Comparison of ENCODE assay signal across 7 mouse cellular contexts in genomic region chr13:73087815-73088214, GRCm38 (mm10).
DNase-seq lines count a peak whose midpoint lies in the region; ATAC-seq and TF ChIP-seq lines count a peak whose summit lies in the region.
"Not testable (repeated sequence)": the region's sequence is repeated elsewhere in the genome, so short reads cannot be mapped to it uniquely, and the experiment has no call there.

No protein-coding gene starts in this region.

- H3K4me3 ChIP-seq in forebrain, postnatal 0 days (ENCODE audit: low read depth, low read length); intestine, postnatal 0 days (ENCODE audit: low read depth, low read length); layer of hippocampus, adult 2 months; lung, postnatal 0 days (ENCODE audit: low read depth, low read length): not testable (repeated sequence)

- DNase-seq in NIH3T3 (ENCODE audit: low read depth) = peak; percentile 6
- peak; percentile 15 to 27 for DNase-seq in cerebellum, postnatal 10 days
- not testable (repeated sequence) for DNase-seq in forebrain, postnatal 0 days; layer of hippocampus, adult 2 months (ENCODE audit: low spot score in 2 of 2)
- DNase-seq in lung, postnatal 0 days (ENCODE audit: low spot score) = peak; percentile 14
- DNase-seq in urinary bladder, postnatal 14 days (ENCODE audit: low spot score) = peak; percentile 13

- H3K4me1 ChIP-seq in forebrain, postnatal 0 days (ENCODE audit: insufficient read depth); intestine, postnatal 0 days (replicated peaks; ENCODE audit: control insufficient read depth, insufficient read depth, low read length); lung, postnatal 0 days (ENCODE audit: insufficient read depth, low read depth, low read length): not testable (repeated sequence)

- not testable (repeated sequence) for H3K27ac ChIP-seq in forebrain, postnatal 0 days (ENCODE audit: low read depth, low read length); intestine, postnatal 0 days (ENCODE audit: low read depth, low read length); layer of hippocampus, adult 2 months; lung, postnatal 0 days (ENCODE audit: low read length)

- not testable (repeated sequence) for H3K27me3 ChIP-seq in forebrain, postnatal 0 days (ENCODE audit: insufficient read depth, low read length); intestine, postnatal 0 days (replicated peaks; ENCODE audit: control insufficient read depth, insufficient read depth, low read length); lung, postnatal 0 days (replicated peaks; ENCODE audit: insufficient read depth, low read length)

- not testable (repeated sequence) for TF ChIP-seq EP300 in lung, postnatal 0 days (IDR thresholded peaks at IDR 0.05)

- not testable (repeated sequence) for H3K36me3 ChIP-seq in forebrain, postnatal 0 days (ENCODE audit: insufficient read depth); intestine, postnatal 0 days (ENCODE audit: control insufficient read depth, insufficient read depth); lung, postnatal 0 days (ENCODE audit: insufficient read depth, low read length)

- ATAC-seq in forebrain, postnatal 0 days; intestine, postnatal 0 days; lung, postnatal 0 days: not testable (repeated sequence)

- H3K9ac ChIP-seq in forebrain, postnatal 0 days; intestine, postnatal 0 days (ENCODE audit: low read depth, low read length); lung, postnatal 0 days (replicated peaks; ENCODE audit: low read depth): not testable (repeated sequence)

- H3K4me2 ChIP-seq in forebrain, postnatal 0 days (ENCODE audit: low read depth); intestine, postnatal 0 days (replicated peaks; ENCODE audit: low read depth); lung, postnatal 0 days (replicated peaks; ENCODE audit: low read depth, low read length): not testable (repeated sequence)

- not testable (repeated sequence) for H3K9me3 ChIP-seq in forebrain, postnatal 0 days (ENCODE audit: low read length); intestine, postnatal 0 days (ENCODE audit: control insufficient read depth); lung, postnatal 0 days (ENCODE audit: low read length)

- TF ChIP-seq CTCF in forebrain, postnatal 0 days (IDR thresholded peaks at IDR 0.05; ENCODE audit: low read depth) = peak; percentile 37
- TF ChIP-seq CTCF in intestine, postnatal 0 days (IDR thresholded peaks at IDR 0.05; ENCODE audit: low read depth) = peak; percentile 65
- peak; percentile 38 for TF ChIP-seq CTCF in layer of hippocampus, adult 2 months (conservative IDR thresholded peaks at IDR 0.05)
- TF ChIP-seq CTCF in lung, postnatal 0 days (IDR thresholded peaks at IDR 0.05) = peak; percentile 32
